Mouse (Mus musculus): ENCODE results near the gene Naa10. TPM values are rescaled to one million over a fixed set of nuclear protein-coding genes. Genes with fewer than 3 reads are reported as not detected.

Naa10 gene
- polyA plus RNA-seq, 1 experiment, result 92.2 TPM

Other genes with a start within 250 kb of the Naa10 start
- 78.1 and 87.3 TPM in 2 replicates for gene Slc6a8, start 248.8 kb downstream of the Naa10 start, polyA plus RNA-seq (2012; rRNA removed)
- 175 and 177 TPM in 2 replicates for gene Bcap31, start 205.8 kb downstream of the Naa10 start, polyA plus RNA-seq (2012; rRNA removed)
- gene Abcd1, start 205.3 kb downstream of the Naa10 start, polyA plus RNA-seq (2012; rRNA removed), result 20.2 and 27.2 TPM in 2 replicates
- gene Plxnb3, start 164.9 kb downstream of the Naa10 start, polyA plus RNA-seq (2012; rRNA removed), result 0.99 TPM in 2 replicates
- 7.3 and 9.4 TPM in 2 replicates for gene Srpk3, start 147.5 kb downstream of the Naa10 start, polyA plus RNA-seq (2012; rRNA removed)
- 285 and 332 TPM in 2 replicates for gene Idh3g, start 135.0 kb downstream of the Naa10 start, polyA plus RNA-seq (2012; rRNA removed)
- 189 and 254 TPM in 2 replicates for gene Ssr4, start 134.9 kb downstream of the Naa10 start, polyA plus RNA-seq (2012; rRNA removed)
- gene Pdzd4, start 97.0 kb downstream of the Naa10 start, polyA plus RNA-seq (2012; rRNA removed), result 9.5 and 10.4 TPM in 2 replicates
- gene Avpr2, start 29.8 kb downstream of the Naa10 start, polyA plus RNA-seq (2012; rRNA removed), result not detected in 2 replicates
- 24.9 and 32.0 TPM in 2 replicates for gene L1cam, start 25.8 kb downstream of the Naa10 start, polyA plus RNA-seq (2012; rRNA removed)
- gene Arhgap4, start 74 bp downstream of the Naa10 start, polyA plus RNA-seq (2012; rRNA removed), result 6.0 and 8.4 TPM in 2 replicates
- gene Renbp, start 8.9 kb upstream of the Naa10 start, polyA plus RNA-seq (2012; rRNA removed), result 35.0 and 36.8 TPM in 2 replicates
- gene Hcfc1, start 44.4 kb upstream of the Naa10 start, polyA plus RNA-seq (2012; rRNA removed), result 18.7 and 32.6 TPM in 2 replicates
- gene Irak1, start 102.0 kb upstream of the Naa10 start, polyA plus RNA-seq (2012; rRNA removed), result 89.2 and 104 TPM in 2 replicates
- not detected in 2 replicates for gene Opn1mw, start 205.5 kb upstream of the Naa10 start, polyA plus RNA-seq (2012; rRNA removed)
- gene Mecp2, start 213.4 kb upstream of the Naa10 start, polyA plus RNA-seq (2012; rRNA removed), result 12.8 and 17.1 TPM in 2 replicates
- not detected in 2 replicates for gene Tex28, start 245.9 kb upstream of the Naa10 start, polyA plus RNA-seq (2012; rRNA removed)

Measured in urinary bladder, adult 2 months (tissue).